Mouse (Mus musculus) MEL (cell line): ENCODE data around the gene Soat1. TPM values are rescaled to one million over a fixed set of nuclear protein-coding genes. Genes with fewer than 3 reads are reported as not detected.

Source experiments
- DNase-seq: peaks from one replicate; pipeline ENCODE4 v3.0.0; 2011; ENCODE audit warnings: low read depth, low spot score
- H3K27ac ChIP-seq: 2 replicates; pipeline ENCODE4 v1.5.1; 2012; ENCODE audit warnings: low read depth, mild to moderate bottlenecking, control low read depth, low read length, moderate library complexity; ENCODE audit not compliant: control insufficient read depth
- H3K27me3 ChIP-seq, 2 experiments: fragments of 150-350 bp in 1 of 2; sonication (generic) in 1 of 2; 2 replicates each; pipeline ENCODE4 v1.6.1; 2012; ENCODE audit warnings: low read length in 2 of 2, mild to moderate bottlenecking in 2 of 2, improper control_type of control experiment in 1 of 2, moderate library complexity in 1 of 2; ENCODE audit not compliant: insufficient read depth in 2 of 2, control insufficient read depth in 1 of 2
- H3K36me3 ChIP-seq, 2 experiments: 2 replicates each; pipeline ENCODE4 v1.6.1; 2012 to 2014; ENCODE audit warnings: low read length in 2 of 2, improper control_type of control experiment in 1 of 2, inconsistent platforms in 1 of 2, mild to moderate bottlenecking in 1 of 2; ENCODE audit not compliant: insufficient read depth in 2 of 2, control insufficient read depth in 1 of 2
- H3K4me1 ChIP-seq, 2 experiments: fragments of 150-350 bp in 1 of 2; sonication (generic) in 1 of 2; 2 replicates each; pipeline ENCODE4 v1.6.1; 2012; ENCODE audit warnings: low read length in 2 of 2, improper control_type of control experiment in 1 of 2, mild to moderate bottlenecking in 1 of 2; ENCODE audit not compliant: insufficient read depth in 2 of 2, control insufficient read depth in 1 of 2
- H3K4me3 ChIP-seq, 2 experiments: fragments of 150-350 bp in 1 of 2; sonication (generic) in 1 of 2; 2 replicates each; pipeline ENCODE4 v1.5.1; 2012; ENCODE audit warnings: low read depth in 2 of 2, low read length in 2 of 2, mild to moderate bottlenecking in 2 of 2, moderate library complexity in 2 of 2, control low read depth in 1 of 2, improper control_type of control experiment in 1 of 2; ENCODE audit not compliant: control insufficient read depth in 1 of 2, insufficient read depth in 1 of 2
- H3K79me2 ChIP-seq: 2 replicates; pipeline ENCODE4 v1.6.1; 2012; ENCODE audit warnings: mild to moderate bottlenecking, low read length, moderate library complexity; ENCODE audit not compliant: control insufficient read depth, poor library complexity, insufficient read depth
- H3K9ac ChIP-seq: 2 replicates; pipeline ENCODE4 v1.6.1; 2012; ENCODE audit warnings: low read depth, mild to moderate bottlenecking, control low read depth, low read length, moderate library complexity; ENCODE audit not compliant: control insufficient read depth, poor library complexity, severe bottlenecking
- H3K9me3 ChIP-seq: fragments of 150-350 bp; sonication (generic); replicated peaks from 2 replicates; pipeline ENCODE4 v1.6.1; 2012; ENCODE audit warnings: mild to moderate bottlenecking, low read length, improper control_type of control experiment, moderate library complexity; ENCODE audit not compliant: insufficient read depth
- CTCF ChIP-seq, 3 experiments: IDR thresholded peaks in 2 of 3; conservative IDR thresholded peaks in 1 of 3; 2 replicates each; pipeline ENCODE4 v1.5.1; 2011 to 2012; ENCODE audit warnings: low read length in 3 of 3, low read depth in 2 of 3, mild to moderate bottlenecking in 2 of 3, improper control_type of control experiment in 1 of 3, inconsistent platforms in 1 of 3, mixed read lengths in 1 of 3, moderate library complexity in 1 of 3; ENCODE audit not compliant: control insufficient read depth in 1 of 3, insufficient read depth in 1 of 3, poor library complexity in 1 of 3, severe bottlenecking in 1 of 3
- ELF1 ChIP-seq: IDR thresholded peaks from 2 replicates; pipeline ENCODE4 v1.6.1; 2014; ENCODE audit warnings: low read depth, mild to moderate bottlenecking, inconsistent platforms, low read length, improper control_type of control experiment, moderate library complexity
- GATA1 ChIP-seq: IDR thresholded peaks from 2 replicates; pipeline ENCODE4 v1.6.1; 2011; ENCODE audit warnings: low read depth, low read length, improper control_type of control experiment
- HCFC1 ChIP-seq: IDR thresholded peaks from 2 replicates; pipeline ENCODE4 v1.6.1; 2012; ENCODE audit warnings: low read depth, mild to moderate bottlenecking, inconsistent platforms, low read length, improper control_type of control experiment, moderate library complexity
- KAT2A ChIP-seq: conservative IDR thresholded peaks from 2 replicates; pipeline ENCODE4 v1.6.1; 2012; ENCODE audit warnings: low read depth, low read length, improper control_type of control experiment, inconsistent platforms
- MAX ChIP-seq: IDR thresholded peaks from 2 replicates; pipeline ENCODE4 v1.6.1; 2011; ENCODE audit warnings: low read length, improper control_type of control experiment
- MAZ ChIP-seq: IDR thresholded peaks from 2 replicates; pipeline ENCODE4 v1.6.1; 2012; ENCODE audit warnings: low read depth, mild to moderate bottlenecking, inconsistent platforms, low read length, improper control_type of control experiment
- MEF2A ChIP-seq: IDR thresholded peaks from 2 replicates; pipeline ENCODE4 v1.6.1; 2014; ENCODE audit warnings: low read depth, mild to moderate bottlenecking, inconsistent platforms, low read length, improper control_type of control experiment; ENCODE audit not compliant: poor library complexity, insufficient replicate concordance, severe bottlenecking; ENCODE audit errors: extremely low read depth
- MXI1 ChIP-seq: IDR thresholded peaks from 2 replicates; pipeline ENCODE4 v1.6.1; 2011; ENCODE audit warnings: mild to moderate bottlenecking, low read depth, low read length, improper control_type of control experiment
- RAD21 ChIP-seq: IDR thresholded peaks from 2 replicates; pipeline ENCODE4 v1.6.1; 2011; ENCODE audit warnings: mild to moderate bottlenecking, low read depth, low read length, improper control_type of control experiment
- RCOR1 ChIP-seq: IDR thresholded peaks from 2 replicates; pipeline ENCODE4 v1.6.1; 2012; ENCODE audit warnings: low read depth, mild to moderate bottlenecking, inconsistent platforms, low read length, improper control_type of control experiment
- SMC3 ChIP-seq: IDR thresholded peaks from 2 replicates; pipeline ENCODE4 v1.6.1; 2011; ENCODE audit warnings: low read depth, low read length, improper control_type of control experiment
- TBP ChIP-seq: IDR thresholded peaks from 2 replicates; pipeline ENCODE4 v1.8.0; 2011; ENCODE audit warnings: low read depth, low read length, improper control_type of control experiment
- TCF12 ChIP-seq: IDR thresholded peaks from 2 replicates; pipeline ENCODE4 v1.6.1; 2014; ENCODE audit warnings: low read depth, mild to moderate bottlenecking, inconsistent platforms, low read length, improper control_type of control experiment, moderate library complexity
- UBTF ChIP-seq: IDR thresholded peaks from 2 replicates; pipeline ENCODE4 v1.6.1; 2012; ENCODE audit warnings: low read depth, mild to moderate bottlenecking, inconsistent platforms, low read length, improper control_type of control experiment, moderate library complexity, borderline replicate concordance; ENCODE audit not compliant: insufficient read depth
- USF1 ChIP-seq: IDR thresholded peaks from 2 replicates; pipeline ENCODE4 v1.6.1; 2014; ENCODE audit warnings: low read depth, mild to moderate bottlenecking, inconsistent platforms, low read length, improper control_type of control experiment, moderate library complexity
- USF2 ChIP-seq, 2 experiments: IDR thresholded peaks; 2 replicates each; pipeline ENCODE4 v1.6.1; 2011 to 2012; ENCODE audit warnings: improper control_type of control experiment in 2 of 2, low read length in 2 of 2, borderline replicate concordance in 1 of 2, inconsistent platforms in 1 of 2, low read depth in 1 of 2, mild to moderate bottlenecking in 1 of 2; ENCODE audit not compliant: insufficient read depth in 1 of 2
- ZMIZ1 ChIP-seq: IDR thresholded peaks from 2 replicates; pipeline ENCODE4 v1.6.1; 2012; ENCODE audit warnings: low read depth, mild to moderate bottlenecking, inconsistent platforms, low read length, improper control_type of control experiment, moderate library complexity
- polyA plus RNA-seq, 2 experiments: library from polyadenylated mRNA; stranded (reverse) in 1 of 2; unstranded in 1 of 2; fragments of >175 nt in 1 of 2; fragments of >200 nt in 1 of 2; gene quantifications; 2 replicates each; pipeline versions ENCODE4 v1.2.1 to v1.2.4; 2012; ENCODE audit warnings: low replicate concordance in 2 of 2, low read depth in 1 of 2; ENCODE audit not compliant: insufficient read length in 2 of 2, insufficient read depth in 1 of 2, missing spikeins in 1 of 2
- total RNA-seq: library from RNA; depleted of rRNA; stranded (reverse); fragments of 300-350 nt; gene quantifications from 2 replicates; pipeline ENCODE4 v1.2.3, GENCODE M21; 2012

Soat1 gene
- total and polyA plus RNA-seq, 3 experiments, result 2.7 to 10.5 TPM; not detected in 1

- no peaks in the 10 kb centered on the region for H3K4me1 ChIP-seq
- H3K4me3 ChIP-seq, result no peak overlapping the region
- H3K9ac ChIP-seq, result no peak overlapping the region
- H3K27ac ChIP-seq, result no peak overlapping the region
- H3K36me3 ChIP-seq, result no peaks in the 10 kb centered on the region
- TF ChIP-seq TBP (no peak), CTCF (IDR thresholded peaks at IDR 0.05 in 2 of 3, conservative IDR thresholded peaks at IDR 0.05 in 1 of 3; ENCODE audit: control insufficient read depth in 1 of 3, insufficient read depth in 1 of 3, low read depth in 2 of 3, low read length in 3 of 3, poor library complexity in 1 of 3, severe bottlenecking in 1 of 3) (peak in 1 of 3 experiments; percentile 29; a peak in 2 of 6 replicates), RAD21 (peak; percentile 5), SMC3 (peak; percentile 23; the same call in 1 of the 2 replicates)
- H3K27me3 ChIP-seq, result no peaks in the 10 kb centered on the region
- DNase-seq, result no peak
- no peaks in the 10 kb centered on the region for H3K9me3 ChIP-seq
- no peaks in the 10 kb centered on the region for H3K79me2 ChIP-seq
These were observed 7.7 kb upstream of the Soat1 start for GRCm38 (mm10) chr1:156481826-156482225.

GRCm38 (mm10) chr1:156476535-156476934, 2.4 kb upstream of the Soat1 start:
- H3K9ac ChIP-seq, result no peak overlapping the region
- no peak for DNase-seq
- no peak overlapping the region for H3K4me3 ChIP-seq
- no peak overlapping the region for H3K27ac ChIP-seq
- H3K36me3 ChIP-seq, result no peaks in the 10 kb centered on the region
- peaks cover 0 to 3% of the 10 kb centered on the region in 2 experiments; a peak in 1 of 4 replicates for H3K27me3 ChIP-seq
- H3K79me2 ChIP-seq, result no peaks in the 10 kb centered on the region; the same call in 1 of the 2 replicates
- H3K9me3 ChIP-seq, result no peaks in the 10 kb centered on the region
- no peak for TF ChIP-seq RCOR1
- TF ChIP-seq GATA1, result no peak
- TF ChIP-seq MEF2A, result no peak
- no peak for TF ChIP-seq UBTF
- TF ChIP-seq SMC3, result no peak
- no peak for TF ChIP-seq TBP
- no peak for TF ChIP-seq MAX
- TF ChIP-seq TCF12, result no peak
- TF ChIP-seq, all 39 proteins: peak for 0
- peaks cover 2 to 3% of the 10 kb centered on the region in 2 experiments; a peak in 3 of 4 replicates for H3K4me1 ChIP-seq

- Histone ChIP-seq H3K36me3 (no peaks in the 10 kb centered on the region), H3K27me3 (peaks cover 0 to 3% of the 10 kb centered on the region in 2 experiments; a peak in 1 of 4 replicates), H3K4me1 (peaks cover 2 to 3% of the 10 kb centered on the region in 2 experiments; a peak in 3 of 4 replicates), H3K79me2 (no peaks in the 10 kb centered on the region; the same call in 1 of the 2 replicates), H3K9me3 (no peaks in the 10 kb centered on the region), H3K27ac (no peak overlapping the region), H3K4me3 (no peak overlapping the region), H3K9ac (no peak overlapping the region)
- no peak for DNase-seq
- TF ChIP-seq USF1 (no peak), KAT2A (no peak), CTCF (IDR thresholded peaks at IDR 0.05 in 2 of 3, conservative IDR thresholded peaks at IDR 0.05 in 1 of 3; ENCODE audit: control insufficient read depth in 1 of 3, insufficient read depth in 1 of 3, low read depth in 2 of 3, low read length in 3 of 3, poor library complexity in 1 of 3, severe bottlenecking in 1 of 3) (no peak), TBP (no peak), GATA1 (no peak), ELF1 (no peak), USF2 (IDR thresholded peaks at IDR 0.05; ENCODE audit: borderline replicate concordance in 1 of 2, insufficient read depth in 1 of 2, low read depth in 1 of 2, low read length in 2 of 2) (no peak), MXI1 (no peak), RCOR1 (no peak), MAZ (no peak), HCFC1 (no peak), ZMIZ1 (no peak)
These were observed 1.9 kb upstream of the Soat1 start for GRCm38 (mm10) chr1:156476016-156476415.
